Mouse (Mus musculus): ENCODE data around the gene Aimp2. TPM values are rescaled to one million over a fixed set of nuclear protein-coding genes. Genes with fewer than 3 reads are reported as not detected.

Aimp2 gene
- polyA plus RNA-seq, 1 experiment: 21.1 TPM

GRCm38 (mm10) chr5:143924781-143925452 is 15.3 kb upstream of the Aimp2 start:
- Histone ChIP-seq H3K4me3 (ENCODE audit: insufficient read depth, low read depth, low read length) (no peak overlapping the region), H3K27ac (replicated peaks; ENCODE audit: low read depth, low read length) (no peak overlapping the region), H3K4me1 (ENCODE audit: control insufficient read depth, insufficient read depth, insufficient read length, low read length) (no peaks in the 10 kb centered on the region)

- Histone ChIP-seq H3K4me1 (ENCODE audit: control insufficient read depth, insufficient read depth, insufficient read length, low read length) (no peaks in the 10 kb centered on the region), H3K27ac (replicated peaks; ENCODE audit: low read depth, low read length) (no peak overlapping the region), H3K4me3 (ENCODE audit: insufficient read depth, low read depth, low read length) (no peak overlapping the region)
Measured at GRCm38 (mm10) chr5:143918120-143918519, 8.5 kb upstream of the Aimp2 start.

GRCm38 (mm10) chr5:143917418-143917817 is 7.8 kb upstream of the Aimp2 start:
- no peak overlapping the region for H3K4me3 ChIP-seq (ENCODE audit: insufficient read depth, low read depth, low read length)
- H3K27ac ChIP-seq (replicated peaks; ENCODE audit: low read depth, low read length): no peak overlapping the region
- H3K4me1 ChIP-seq (ENCODE audit: control insufficient read depth, insufficient read depth, insufficient read length, low read length): no peaks in the 10 kb centered on the region

DNA sequence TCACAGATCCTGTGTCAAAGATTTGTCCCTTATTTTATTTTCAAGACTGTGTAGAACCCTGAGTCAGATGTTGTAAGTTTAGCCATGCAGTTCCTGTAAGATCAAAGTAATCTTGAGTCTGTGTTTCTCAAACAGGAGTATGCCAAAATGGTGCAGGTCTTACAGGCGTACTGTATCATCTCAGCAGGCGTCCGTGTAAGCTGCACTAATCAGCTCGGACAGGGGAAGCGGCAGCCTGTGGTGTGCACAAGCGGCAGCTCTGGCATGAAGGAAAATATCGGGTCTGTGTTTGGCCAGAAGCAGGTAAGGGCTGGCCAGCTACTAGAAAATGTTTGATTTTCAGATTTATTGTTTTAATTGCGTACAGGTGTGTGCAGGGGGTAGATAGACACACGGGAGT is 6.6 kb upstream of the Aimp2 start:
- Histone ChIP-seq H3K27ac (replicated peaks; ENCODE audit: low read depth, low read length) (no peak overlapping the region), H3K4me3 (ENCODE audit: insufficient read depth, low read depth, low read length) (no peak overlapping the region), H3K4me1 (ENCODE audit: control insufficient read depth, insufficient read depth, insufficient read length, low read length) (no peaks in the 10 kb centered on the region)

GRCm38 (mm10) chr5:143908926-143909325 is 721 bp downstream of the Aimp2 start:
- peak overlapping the region; percentile 11; the same call in 1 of the 2 replicates for H3K27ac ChIP-seq (replicated peaks; ENCODE audit: low read depth, low read length)
- H3K4me3 ChIP-seq (ENCODE audit: insufficient read depth, low read depth, low read length): peak overlapping the region; percentile 62
- H3K4me1 ChIP-seq (ENCODE audit: control insufficient read depth, insufficient read depth, insufficient read length, low read length): no peaks in the 10 kb centered on the region

GRCm38 (mm10) chr5:143906429-143906828 is 3.2 kb downstream of the Aimp2 start:
- H3K4me3 ChIP-seq (ENCODE audit: insufficient read depth, low read depth, low read length): no peak overlapping the region
- no peak overlapping the region for H3K27ac ChIP-seq (replicated peaks; ENCODE audit: low read depth, low read length)
- H3K4me1 ChIP-seq (ENCODE audit: control insufficient read depth, insufficient read depth, insufficient read length, low read length): no peaks in the 10 kb centered on the region

GRCm38 (mm10) chr5:143903813-143904212 is 5.8 kb downstream of the Aimp2 start:
- H3K4me3 ChIP-seq (ENCODE audit: insufficient read depth, low read depth, low read length): no peak overlapping the region
- H3K4me1 ChIP-seq (ENCODE audit: control insufficient read depth, insufficient read depth, insufficient read length, low read length): no peaks in the 10 kb centered on the region
- H3K27ac ChIP-seq (replicated peaks; ENCODE audit: low read depth, low read length): no peak overlapping the region

DNA sequence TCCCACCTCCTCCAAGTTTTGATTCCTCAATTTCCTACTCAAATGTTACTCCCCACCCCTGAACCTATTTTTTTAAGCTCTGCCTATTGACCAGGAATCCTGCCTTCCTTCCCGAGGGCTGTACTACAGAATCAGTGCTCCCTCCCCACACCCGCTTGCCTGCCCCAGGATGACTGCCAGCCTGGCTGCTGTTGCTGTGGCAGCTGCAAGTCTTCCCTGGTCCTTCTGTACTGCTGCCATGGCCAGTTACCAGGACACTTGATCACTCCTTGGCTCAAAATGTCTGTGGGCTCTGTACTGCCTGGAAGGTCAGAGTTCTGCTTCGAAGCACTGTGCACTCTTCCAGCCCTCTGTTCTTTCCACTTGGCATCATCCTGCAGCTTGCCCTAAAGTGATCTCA is 7.5 kb downstream of the Aimp2 start:
- H3K4me3 ChIP-seq (ENCODE audit: insufficient read depth, low read depth, low read length): no peak overlapping the region
- H3K4me1 ChIP-seq (ENCODE audit: control insufficient read depth, insufficient read depth, insufficient read length, low read length): no peaks in the 10 kb centered on the region
- H3K27ac ChIP-seq (replicated peaks; ENCODE audit: low read depth, low read length): no peak overlapping the region

DNA sequence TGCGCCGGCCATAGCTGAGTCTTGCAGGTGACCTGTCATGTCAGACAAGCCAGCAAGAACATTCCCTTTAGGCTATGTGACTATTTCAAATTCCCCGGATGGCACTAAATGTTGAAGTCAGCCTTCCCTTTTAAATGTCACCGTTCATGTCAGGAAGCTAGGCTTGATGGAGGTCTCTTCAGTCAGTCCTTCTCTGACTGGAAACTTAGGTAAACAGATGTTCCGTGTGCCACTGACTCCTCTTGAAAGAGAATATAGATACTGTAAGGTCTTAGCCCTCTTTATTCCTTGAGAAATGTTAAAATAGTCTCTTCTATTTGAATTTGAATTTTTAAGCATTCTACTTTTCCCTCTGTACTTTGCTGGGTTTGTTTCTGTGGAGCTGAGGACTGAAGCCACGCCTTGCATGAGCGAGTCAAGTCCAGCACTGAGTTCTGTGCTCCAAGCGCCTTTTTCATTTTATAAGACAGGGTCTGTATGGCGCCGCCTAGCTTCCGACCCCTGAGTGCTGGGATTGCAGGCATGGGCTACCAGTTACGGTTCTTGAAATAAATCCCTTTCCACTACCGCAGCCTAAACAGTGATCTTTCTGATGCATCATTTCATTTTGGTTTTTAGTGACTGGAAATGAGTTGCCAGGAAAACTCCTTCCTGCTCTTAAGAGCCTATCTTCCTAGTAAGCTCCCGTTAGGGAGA is 11.9 kb downstream of the Aimp2 start, which contains the start of gene Ankrd61:
TSS of gene Ankrd61 (minus strand) at position 51 of the 696 bp plus-strand sequence.
- H3K4me1 ChIP-seq (ENCODE audit: control insufficient read depth, insufficient read depth, insufficient read length, low read length): no peaks in the 10 kb centered on the region
- H3K4me3 ChIP-seq (ENCODE audit: insufficient read depth, low read depth, low read length): no peak within 1 kb of the TSS

GRCm38 (mm10) chr5:143893396-143893795 is 16.3 kb downstream of the Aimp2 start:
- no peaks in the 10 kb centered on the region for H3K4me1 ChIP-seq (ENCODE audit: control insufficient read depth, insufficient read depth, insufficient read length, low read length)
- no peak overlapping the region for H3K4me3 ChIP-seq (ENCODE audit: insufficient read depth, low read depth, low read length)
- no peak overlapping the region for H3K27ac ChIP-seq (replicated peaks; ENCODE audit: low read depth, low read length)

More for the DNA sequence above, 11.9 kb downstream of the Aimp2 start, which contains the start of gene Ankrd61:
- no peak within 1 kb of the TSS for H3K27ac ChIP-seq (replicated peaks; ENCODE audit: low read depth, low read length)

- no peak overlapping the region for H3K4me3 ChIP-seq (ENCODE audit: insufficient read depth, low read depth, low read length)
- no peak overlapping the region for H3K27ac ChIP-seq (replicated peaks; ENCODE audit: low read depth, low read length)
Measured at GRCm38 (mm10) chr5:143892255-143892886, 17.3 kb downstream of the Aimp2 start.

GRCm38 (mm10) chr5:143890741-143891140 is 18.9 kb downstream of the Aimp2 start:
- Histone ChIP-seq H3K27ac (replicated peaks; ENCODE audit: low read depth, low read length) (no peak overlapping the region), H3K4me3 (ENCODE audit: insufficient read depth, low read depth, low read length) (no peak overlapping the region), H3K4me1 (ENCODE audit: control insufficient read depth, insufficient read depth, insufficient read length, low read length) (no peaks in the 10 kb centered on the region)

More at GRCm38 (mm10) chr5:143892255-143892886, 17.3 kb downstream of the Aimp2 start:
- no peaks in the 10 kb centered on the region for H3K4me1 ChIP-seq (ENCODE audit: control insufficient read depth, insufficient read depth, insufficient read length, low read length)

DNA sequence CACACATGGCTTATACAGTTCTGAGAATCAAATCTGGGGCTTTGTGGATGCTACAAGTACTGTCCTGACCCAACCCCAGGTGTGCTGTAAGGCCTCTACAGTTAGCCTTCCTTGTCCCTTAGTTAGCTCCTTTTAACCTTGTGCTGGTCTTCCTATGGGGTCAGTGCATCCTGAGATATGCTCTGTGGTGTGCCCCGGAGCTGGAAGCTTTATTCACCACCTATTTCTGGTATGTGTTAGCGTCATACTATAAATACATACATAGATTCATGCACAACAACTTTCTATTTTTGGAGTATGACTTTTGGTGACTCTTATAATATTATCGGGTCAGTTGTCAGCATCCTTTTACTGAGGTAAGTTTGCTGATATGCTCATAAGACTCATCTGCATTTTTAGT is 24.4 kb downstream of the Aimp2 start:
- H3K27ac ChIP-seq (replicated peaks; ENCODE audit: low read depth, low read length): no peak overlapping the region

DNA sequence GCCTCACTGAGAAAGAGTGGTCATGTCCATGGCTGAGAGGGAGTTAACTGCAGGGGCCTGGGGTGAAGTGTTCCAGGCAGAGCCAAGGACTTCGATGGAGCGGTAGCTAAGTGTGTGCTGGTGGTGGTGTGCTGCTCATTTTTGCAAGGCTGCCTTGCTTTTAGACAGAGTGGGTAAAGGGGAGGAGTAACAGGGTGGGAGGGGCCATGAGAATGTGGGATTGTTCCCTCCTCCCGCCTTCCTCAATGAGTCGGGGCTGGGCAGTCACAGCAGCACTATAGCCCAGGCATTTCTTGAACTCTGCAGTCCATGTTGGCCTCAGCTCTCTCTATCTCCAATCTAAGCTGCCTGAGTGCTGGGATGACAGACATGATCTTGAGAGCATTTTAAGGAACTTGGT is 35.1 kb downstream of the Aimp2 start:
- Histone ChIP-seq H3K27ac (replicated peaks; ENCODE audit: low read depth, low read length) (no peak overlapping the region), H3K4me3 (ENCODE audit: insufficient read depth, low read depth, low read length) (no peak overlapping the region), H3K4me1 (ENCODE audit: control insufficient read depth, insufficient read depth, insufficient read length, low read length) (no peaks in the 10 kb centered on the region)

More for the DNA sequence above, 24.4 kb downstream of the Aimp2 start:
- H3K4me3 ChIP-seq (ENCODE audit: insufficient read depth, low read depth, low read length): no peak overlapping the region
- H3K4me1 ChIP-seq (ENCODE audit: control insufficient read depth, insufficient read depth, insufficient read length, low read length): no peaks in the 10 kb centered on the region

DNA sequence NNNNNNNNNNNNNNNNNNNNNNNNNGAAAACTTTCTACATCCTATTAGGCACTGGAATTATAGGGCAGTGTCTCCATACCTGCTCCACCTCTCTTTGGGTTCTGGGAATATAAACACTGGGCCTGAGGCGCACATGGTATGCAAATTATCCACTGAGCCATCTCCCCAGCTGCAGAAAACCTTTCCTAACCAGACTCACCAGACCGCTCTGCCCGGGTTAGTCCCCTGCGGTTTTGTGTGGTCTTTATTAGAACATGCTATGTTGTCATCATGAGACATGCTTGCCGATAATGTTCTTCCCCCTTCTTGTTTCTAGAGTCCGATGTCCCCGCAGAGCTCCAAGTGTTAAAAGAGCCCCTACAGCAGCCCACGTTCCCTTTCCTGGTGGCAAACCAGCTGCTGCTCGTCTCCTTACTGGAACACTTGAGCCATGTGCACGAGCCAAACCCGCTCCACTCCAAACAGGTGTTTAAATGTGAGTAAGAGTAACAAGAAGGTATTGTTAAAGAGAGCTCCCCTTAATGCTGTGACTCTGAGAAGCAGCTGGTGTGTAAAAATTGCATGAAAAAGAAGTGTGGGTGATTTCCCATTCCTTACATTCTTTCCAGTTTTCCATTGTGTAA is 38.0 kb downstream of the Aimp2 start:
- Histone ChIP-seq H3K4me3 (ENCODE audit: insufficient read depth, low read depth, low read length) (no peak overlapping the region), H3K4me1 (ENCODE audit: control insufficient read depth, insufficient read depth, insufficient read length, low read length) (no peaks in the 10 kb centered on the region), H3K27ac (replicated peaks; ENCODE audit: low read depth, low read length) (no peak overlapping the region)
